26 mouse cellular contexts compared by ENCODE assay signal in genomic region chr12:103687021-103687420, GRCm38 (mm10). TPM values are rescaled to one million over a fixed set of nuclear protein-coding genes. Genes with fewer than 3 reads are reported as not detected.
DNase-seq lines count a peak whose midpoint lies in the region; ATAC-seq lines count a peak whose summit lies in the region.
"Had no signal": no experiment of that assay in that cellular context is flagged by ENCODE, and none has a peak within 500 bp of the region (broad histone marks: within the 10 kb centered on the region; RNA-seq: fewer than 3 reads in every experiment).

No protein-coding gene starts in this region.

- no peaks in the 10 kb centered on the region for H3K9me3 ChIP-seq in intestine, embryonic 16.5 days (ENCODE audit: control insufficient read depth, low read length)
- no peaks in the 10 kb centered on the region for H3K9me3 ChIP-seq in intestine, embryonic 15.5 days
- no peaks in the 10 kb centered on the region for H3K9me3 ChIP-seq in neural tube, embryonic 15.5 days (replicated peaks)
- H3K9me3 ChIP-seq: forebrain, embryonic 13.5 days; heart, embryonic 15.5 days; hindbrain, embryonic 13.5 days; limb, embryonic 15.5 days had no signal

- no peaks in the 10 kb centered on the region for H3K36me3 ChIP-seq in intestine, embryonic 16.5 days (ENCODE audit: control insufficient read depth, insufficient read depth, low read length)
- H3K36me3 ChIP-seq in intestine, embryonic 15.5 days: no peaks in the 10 kb centered on the region
- H3K36me3 ChIP-seq in neural tube, embryonic 15.5 days: no peaks in the 10 kb centered on the region
- H3K36me3 ChIP-seq: heart, embryonic 15.5 days; hindbrain, embryonic 13.5 days; limb, embryonic 15.5 days had no signal

- no peak overlapping the region for H3K4me3 ChIP-seq in intestine, embryonic 16.5 days (ENCODE audit: low read length)
- no peak overlapping the region for H3K4me3 ChIP-seq in intestine, embryonic 15.5 days (replicated peaks)
- no peak overlapping the region for H3K4me3 ChIP-seq in neural tube, embryonic 15.5 days (replicated peaks)
- H3K4me3 ChIP-seq: erythroblast, embryonic 14.5 days; forebrain, embryonic 13.5 days; heart, embryonic 15.5 days; hindbrain, embryonic 13.5 days; limb, embryonic 15.5 days; megakaryocyte, embryonic 14.5 days had no signal

- 47% methylated on average over 7 of the region's 7 CpGs for WGBS in intestine, embryonic 16.5 days
- 45% methylated on average over 7 of the region's 7 CpGs for WGBS in intestine, embryonic 15.5 days
- WGBS in neural tube, embryonic 15.5 days: 72% methylated on average over 7 of the region's 7 CpGs

- DNase-seq in neural tube, embryonic 10.5 days (ENCODE audit: extremely low spot score, low spot score): peak; percentile 17
- peak; percentile 49 to 62 for DNase-seq in adrenal gland, postnatal 36 days
- peak; percentile 30 for DNase-seq in testis, postnatal 14 days (ENCODE audit: low spot score)
- no peak for DNase-seq in thymus, adult 18-20 months
- DNase-seq: cerebellum, postnatal 10 days; gastrocnemius, postnatal 36 days; lung, adult 2 months; right cerebral cortex, adult 18-20 months; thymus, postnatal 36 days had no signal

- no peak overlapping the region for H3K4me2 ChIP-seq in intestine, embryonic 16.5 days (ENCODE audit: low read depth, low read length)
- no peak overlapping the region for H3K4me2 ChIP-seq in intestine, embryonic 15.5 days (replicated peaks)
- H3K4me2 ChIP-seq in neural tube, embryonic 15.5 days: no peak overlapping the region
- H3K4me2 ChIP-seq: forebrain, embryonic 13.5 days; heart, embryonic 15.5 days; hindbrain, embryonic 13.5 days; limb, embryonic 15.5 days had no signal

- 0 out of 2 replicates have a peak overlapping the region, but pooled peaks have one; percentile 52 for H3K27ac ChIP-seq in intestine, embryonic 16.5 days (ENCODE audit: low read length)
- no peak overlapping the region for H3K27ac ChIP-seq in intestine, embryonic 15.5 days
- H3K27ac ChIP-seq in neural tube, embryonic 15.5 days (replicated peaks): no peak overlapping the region
- H3K27ac ChIP-seq: forebrain, embryonic 13.5 days; heart, embryonic 15.5 days; hindbrain, embryonic 13.5 days; kidney, postnatal 0 days; limb, embryonic 15.5 days; stomach, postnatal 0 days had no signal

- no peak overlapping the region for H3K9ac ChIP-seq in intestine, embryonic 16.5 days (ENCODE audit: low read depth, low read length)
- no peak overlapping the region for H3K9ac ChIP-seq in intestine, embryonic 15.5 days
- H3K9ac ChIP-seq in neural tube, embryonic 15.5 days (replicated peaks): no peak overlapping the region
- H3K9ac ChIP-seq: forebrain, embryonic 13.5 days; heart, embryonic 15.5 days; hindbrain, embryonic 13.5 days; limb, embryonic 15.5 days had no signal

- H3K4me1 ChIP-seq in intestine, embryonic 16.5 days (ENCODE audit: control insufficient read depth, insufficient read depth, low read length): peaks cover 6% of the 10 kb centered on the region
- H3K4me1 ChIP-seq in intestine, embryonic 15.5 days (replicated peaks): peaks cover 1% of the 10 kb centered on the region; the same call in 1 of the 2 replicates
- no peaks in the 10 kb centered on the region for H3K4me1 ChIP-seq in neural tube, embryonic 15.5 days
- H3K4me1 ChIP-seq: forebrain, embryonic 13.5 days; heart, embryonic 15.5 days; hindbrain, embryonic 13.5 days; limb, embryonic 15.5 days; megakaryocyte, embryonic 14.5 days had no signal

- H3K27me3 ChIP-seq in intestine, embryonic 16.5 days (replicated peaks; ENCODE audit: control insufficient read depth, insufficient read depth, low read length): no peaks in the 10 kb centered on the region
- H3K27me3 ChIP-seq in intestine, embryonic 15.5 days (replicated peaks): no peaks in the 10 kb centered on the region
- no peaks in the 10 kb centered on the region for H3K27me3 ChIP-seq in neural tube, embryonic 15.5 days (replicated peaks)
- H3K27me3 ChIP-seq: forebrain, embryonic 13.5 days; heart, embryonic 15.5 days; hindbrain, embryonic 13.5 days; limb, embryonic 15.5 days; megakaryocyte, embryonic 14.5 days had no signal

- no peak for ATAC-seq in intestine, embryonic 16.5 days
- ATAC-seq in intestine, embryonic 15.5 days: no peak
- no peak for ATAC-seq in neural tube, embryonic 15.5 days (ENCODE audit: low FRiP score)
- ATAC-seq in erythroblast, adult 5-6 weeks (replicated peaks; ENCODE audit: low FRiP score, poor library complexity, severe bottlenecking): no peak
- ATAC-seq: forebrain, embryonic 13.5 days; midbrain, embryonic 16.5 days had no signal

RNA-seq across cellular contexts. Expression of gene Serpina1f, which starts 8.3 kb away (rescaled TPM):
- polyA plus RNA-seq in intestine, embryonic 16.5 days (2015; fragmentation: Nextera tagmentation; extraction: Ambion mirVana): 0.12 TPM in 1 of 2 replicates, not detected in the other
- polyA plus RNA-seq in intestine, embryonic 15.5 days (2015; fragmentation: Nextera tagmentation; extraction: Ambion mirVana): not detected in 2 replicates
- not detected in 2 replicates for polyA plus RNA-seq in neural tube, embryonic 15.5 days (2015; fragmentation: Nextera tagmentation; extraction: Ambion mirVana)
- total RNA-seq in adrenal gland, postnatal 36 days (2021): not detected
- total RNA-seq in erythroblast, adult 5-6 weeks (2015; ENCODE audit: low replicate concordance): not detected in 2 replicates
- total RNA-seq in erythroblast, adult 5-6 weeks (2017; ENCODE audit: low replicate concordance): not detected in 2 replicates
- total RNA-seq: gastrocnemius, postnatal 36 days; heart, adult 8-10 months; layer of hippocampus, adult 8-10 months; left cerebral cortex, postnatal 25 days had no signal
- polyA plus RNA-seq: erythroblast, embryonic 14.5 days; forebrain, embryonic 13.5 days; heart, embryonic 15.5 days; hindbrain, embryonic 13.5 days; limb, embryonic 15.5 days; lung, adult 2 months; midbrain, embryonic 16.5 days; neural tube, embryonic 11.5 days; stomach, postnatal 0 days had no signal

RNA-seq across cellular contexts. Expression of gene Serpina16, which starts 11.1 kb away (rescaled TPM):
- 0.09 and 0.31 TPM in 2 replicates for polyA plus RNA-seq in intestine, embryonic 16.5 days (2015; fragmentation: Nextera tagmentation; extraction: Ambion mirVana)
- polyA plus RNA-seq in intestine, embryonic 15.5 days (2015; fragmentation: Nextera tagmentation; extraction: Ambion mirVana): 0.30 and 0.56 TPM in 2 replicates
- polyA plus RNA-seq in neural tube, embryonic 15.5 days (2015; fragmentation: Nextera tagmentation; extraction: Ambion mirVana): 0.09 TPM in 1 of 2 replicates, not detected in the other
- total RNA-seq in adrenal gland, postnatal 36 days (2021): not detected
- not detected in 2 replicates for total RNA-seq in erythroblast, adult 5-6 weeks (2015; ENCODE audit: low replicate concordance)
- total RNA-seq in erythroblast, adult 5-6 weeks (2017; ENCODE audit: low replicate concordance): not detected in 2 replicates
- total RNA-seq: gastrocnemius, postnatal 36 days; heart, adult 8-10 months; layer of hippocampus, adult 8-10 months; left cerebral cortex, postnatal 25 days had no signal
- polyA plus RNA-seq: erythroblast, embryonic 14.5 days; forebrain, embryonic 13.5 days; heart, embryonic 15.5 days; hindbrain, embryonic 13.5 days; kidney, postnatal 0 days; limb, embryonic 15.5 days; lung, adult 2 months; midbrain, embryonic 16.5 days; neural tube, embryonic 11.5 days; stomach, postnatal 0 days had no signal

RNA-seq across cellular contexts. Expression of gene Serpina6, which starts 30.0 kb away (rescaled TPM):
- 53.8 and 90.3 TPM in 2 replicates for polyA plus RNA-seq in intestine, embryonic 16.5 days (2015; fragmentation: Nextera tagmentation; extraction: Ambion mirVana)
- 96.8 and 146 TPM in 2 replicates for polyA plus RNA-seq in intestine, embryonic 15.5 days (2015; fragmentation: Nextera tagmentation; extraction: Ambion mirVana)
- polyA plus RNA-seq in neural tube, embryonic 15.5 days (2015; fragmentation: Nextera tagmentation; extraction: Ambion mirVana): 0.42 and 3.6 TPM in 2 replicates
- total RNA-seq in adrenal gland, postnatal 36 days (2021): 1 to 10 TPM in 1 of 2 experiments, under 1 TPM in 1; 0.63 to 3.9 TPM
- not detected in 2 replicates for total RNA-seq in erythroblast, adult 5-6 weeks (2015; ENCODE audit: low replicate concordance)
- total RNA-seq in erythroblast, adult 5-6 weeks (2017; ENCODE audit: low replicate concordance): not detected in 2 replicates
- total RNA-seq: gastrocnemius, postnatal 36 days; heart, adult 8-10 months; layer of hippocampus, adult 8-10 months; left cerebral cortex, postnatal 25 days had no signal
- polyA plus RNA-seq: forebrain, embryonic 13.5 days; hindbrain, embryonic 13.5 days; lung, adult 2 months; midbrain, embryonic 16.5 days; stomach, postnatal 0 days had no signal

RNA-seq across cellular contexts. Expression of gene Serpina10, which starts 55.8 kb away (rescaled TPM):
- polyA plus RNA-seq in intestine, embryonic 16.5 days (2015; fragmentation: Nextera tagmentation; extraction: Ambion mirVana): 1.3 and 1.9 TPM in 2 replicates
- 1.8 and 2.3 TPM in 2 replicates for polyA plus RNA-seq in intestine, embryonic 15.5 days (2015; fragmentation: Nextera tagmentation; extraction: Ambion mirVana)
- polyA plus RNA-seq in neural tube, embryonic 15.5 days (2015; fragmentation: Nextera tagmentation; extraction: Ambion mirVana): 0.04 and 0.24 TPM in 2 replicates
- total RNA-seq in adrenal gland, postnatal 36 days (2021): under 1 TPM; 0.36 to 0.46 TPM
- not detected in 2 replicates for total RNA-seq in erythroblast, adult 5-6 weeks (2015; ENCODE audit: low replicate concordance)
- not detected in 2 replicates for total RNA-seq in erythroblast, adult 5-6 weeks (2017; ENCODE audit: low replicate concordance)
- total RNA-seq: gastrocnemius, postnatal 36 days; heart, adult 8-10 months; left cerebral cortex, postnatal 25 days had no signal
- polyA plus RNA-seq: erythroblast, embryonic 14.5 days; forebrain, embryonic 13.5 days; heart, embryonic 15.5 days; hindbrain, embryonic 13.5 days; midbrain, embryonic 16.5 days had no signal

Comparison
In these comparisons a context has a peak if more than half of its experiments do, and no peak if none do; other contexts are left out.
1. DNase-seq: peak in neural tube, embryonic 10.5 days (single experiment), adrenal gland, postnatal 36 days (2 of 2) and testis, postnatal 14 days (single experiment); none in thymus, adult 18-20 months (0 of 2).
2. RNA of gene Serpina6, which starts 30.0 kb away (polyA plus RNA-seq): 96.8 to 146 TPM in intestine, embryonic 15.5 days and 53.8 to 90.3 TPM in intestine, embryonic 16.5 days; 0.42 to 3.6 TPM in neural tube, embryonic 15.5 days; every median in the first group is over 10 times any median in the second.